Mouse (Mus musculus) ES-Bruce4 (cell line): ENCODE results near the gene Ifnk.

Source experiments
- CTCF ChIP-seq: IDR thresholded peaks from one replicate; pipeline ENCODE4 v1.8.1; 2011; ENCODE audit warnings: low read depth, low read length
- POLR2A ChIP-seq: IDR thresholded peaks from one replicate; pipeline ENCODE4 v1.8.1; 2011; ENCODE audit warnings: low read length; ENCODE audit not compliant: insufficient read depth

DNA sequence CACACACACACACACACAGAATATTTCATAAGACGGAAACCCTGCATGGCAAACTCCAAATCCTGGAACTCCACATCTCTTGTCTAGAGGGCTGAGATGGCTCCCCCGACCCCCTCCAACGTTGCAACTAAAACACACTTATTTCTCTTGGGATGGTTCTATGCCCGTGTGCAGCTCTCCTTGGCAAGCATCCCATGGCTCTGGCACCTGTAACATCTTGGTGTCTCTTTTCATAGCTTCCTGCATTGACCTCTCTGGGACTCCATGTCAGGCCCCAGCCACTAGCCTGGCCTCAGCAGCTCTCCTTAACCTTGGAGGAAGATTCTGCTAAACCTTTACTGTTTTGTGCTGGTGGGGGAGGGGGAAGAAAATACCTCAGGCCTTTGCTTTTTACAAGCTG, 16.1 kb upstream of the Ifnk start:
- TF ChIP-seq CTCF (no peak), POLR2A (no peak)
